Mouse (Mus musculus) cerebellum, adult (tissue): Measurements from ENCODE around the gene Enc1.

Experiments
- ATAC-seq: cut with Nextera tagmentation; 2 replicates; pipeline ENCODE4 v1.9.2; 2017; ENCODE audit warnings: mild to moderate bottlenecking, moderate library complexity, mixed read lengths; ENCODE audit not compliant: insufficient number of reproducible peaks, low FRiP score, low TSS enrichment

Enc1 gene

GRCm38 (mm10) chr13:97224341-97224982 lies 16.4 kb upstream of the Enc1 start:
- ATAC-seq = no peak

- ATAC-seq = no peak
Measured at GRCm38 (mm10) chr13:97225130-97225529, 15.8 kb upstream of the Enc1 start.

- no peak for ATAC-seq
Measured at GRCm38 (mm10) chr13:97227795-97228194, 13.1 kb upstream of the Enc1 start.

GRCm38 (mm10) chr13:97230101-97230500 lies 10.8 kb upstream of the Enc1 start:
- no peak for ATAC-seq

- ATAC-seq = no peak
Measured at GRCm38 (mm10) chr13:97233092-97233491, 7.8 kb upstream of the Enc1 start.

GRCm38 (mm10) chr13:97234785-97235417 lies 6.0 kb upstream of the Enc1 start:
- peak; percentile 81 for ATAC-seq

- ATAC-seq = no peak
Measured at GRCm38 (mm10) chr13:97235911-97236310, 5.0 kb upstream of the Enc1 start.

GRCm38 (mm10) chr13:97237700-97238099 lies 3.2 kb upstream of the Enc1 start:
- ATAC-seq = no peak

- no peak for ATAC-seq
Measured at GRCm38 (mm10) chr13:97238181-97238981, 2.5 kb upstream of the Enc1 start.

- ATAC-seq = peak; percentile 52
Measured at GRCm38 (mm10) chr13:97239343-97240180, 1.3 kb upstream of the Enc1 start.

GRCm38 (mm10) chr13:97240279-97240964 lies 483 bp upstream of the Enc1 start:
- ATAC-seq = peak; percentile 33; the same call in 1 of the 2 replicates

GRCm38 (mm10) chr13:97241787-97242280 lies 929 bp downstream of the Enc1 start:
- no peak for ATAC-seq

GRCm38 (mm10) chr13:97242716-97243115 lies 1.8 kb downstream of the Enc1 start:
- ATAC-seq = no peak

GRCm38 (mm10) chr13:97243962-97244711 lies 3.2 kb downstream of the Enc1 start:
- ATAC-seq = no peak

- ATAC-seq = no peak
Measured at GRCm38 (mm10) chr13:97244712-97245105, 3.8 kb downstream of the Enc1 start.

- no peak for ATAC-seq
Measured at GRCm38 (mm10) chr13:97245157-97245556, 4.3 kb downstream of the Enc1 start.

GRCm38 (mm10) chr13:97246217-97246616 lies 5.3 kb downstream of the Enc1 start:
- ATAC-seq = no peak

- no peak for ATAC-seq
Measured at GRCm38 (mm10) chr13:97247754-97248153, 6.8 kb downstream of the Enc1 start.

GRCm38 (mm10) chr13:97249051-97249461 lies 8.2 kb downstream of the Enc1 start:
- ATAC-seq = no peak
